In genomic region chr9:61780186-61780939, GRCm38 (mm10) we compare ENCODE assay signal across 14 mouse cellular contexts.
A peak's percentile ranks its signal among the peaks of the same experiment; 100 is the strongest.
DNase-seq lines count a peak whose midpoint lies in the region; ATAC-seq and TF ChIP-seq lines count a peak whose summit lies in the region.
"Had no signal": no experiment of that assay in that cellular context is flagged by ENCODE, and none has a peak within 500 bp of the region (broad histone marks: within the 10 kb centered on the region; RNA-seq: fewer than 3 reads in every experiment).

No protein-coding gene starts in this region.

- WGBS in midbrain, postnatal 0 days = 91% methylated on average over 9 of the region's 9 CpGs
- WGBS in midbrain, embryonic 10.5 days = 90% methylated on average over 9 of the region's 9 CpGs

- H3K27me3 ChIP-seq in midbrain, postnatal 0 days (ENCODE audit: insufficient read depth, low read length) = no peaks in the 10 kb centered on the region
- H3K27me3 ChIP-seq in midbrain, embryonic 10.5 days (ENCODE audit: low read depth, poor library complexity, severe bottlenecking) = no peaks in the 10 kb centered on the region; the same call in 1 of the 2 replicates
- H3K27me3 ChIP-seq: midbrain, embryonic 13.5 days; neural tube, embryonic 12.5 days had no signal

- intact Hi-C loops in left cerebral cortex, postnatal 4 days (cut with DNase I) = no loop called here

- no peak overlapping the region for H3K4me3 ChIP-seq in midbrain, postnatal 0 days (ENCODE audit: low read depth, low read length)
- no peak overlapping the region for H3K4me3 ChIP-seq in midbrain, embryonic 10.5 days
- H3K4me3 ChIP-seq: heart, embryonic 13.5 days; midbrain, embryonic 13.5 days; neural tube, embryonic 12.5 days had no signal

- peak; percentile 33 for DNase-seq in midbrain, postnatal 0 days (ENCODE audit: low spot score)
- DNase-seq in midbrain, embryonic 10.5 days (ENCODE audit: low spot score) = no peak
- DNase-seq in cerebellum, adult 11-12 months = peak; percentile 86
- peak; percentile 89 to 93 for DNase-seq in cerebellum, postnatal 14 days
- peak; percentile 72 for DNase-seq in left cerebral cortex, postnatal 4 days
- no peak for DNase-seq in thymus, postnatal 25 days
- DNase-seq in heart, postnatal 4 days = no peak
- DNase-seq in spleen, adult 12 weeks (ENCODE audit: low spot score) = no peak
- DNase-seq: thymus, postnatal 14 days had no signal

- no peaks in the 10 kb centered on the region for H3K4me1 ChIP-seq in midbrain, postnatal 0 days (ENCODE audit: insufficient read depth, low read length)
- H3K4me1 ChIP-seq in midbrain, embryonic 10.5 days = no peaks in the 10 kb centered on the region
- H3K4me1 ChIP-seq: heart, embryonic 13.5 days; midbrain, embryonic 13.5 days; neural tube, embryonic 12.5 days had no signal

- ATAC-seq in midbrain, postnatal 0 days (ENCODE audit: low FRiP score) = no peak
- ATAC-seq: intestine, postnatal 0 days; midbrain, embryonic 13.5 days had no signal

- no peak overlapping the region for H3K27ac ChIP-seq in midbrain, postnatal 0 days (ENCODE audit: low read depth, low read length)
- H3K27ac ChIP-seq in midbrain, embryonic 10.5 days (replicated peaks) = no peak overlapping the region
- H3K27ac ChIP-seq: heart, embryonic 13.5 days; liver, embryonic 14.5 days; midbrain, embryonic 13.5 days; neural tube, embryonic 12.5 days had no signal

- no peak overlapping the region for H3K9ac ChIP-seq in midbrain, postnatal 0 days (replicated peaks; ENCODE audit: low read length, poor library complexity, severe bottlenecking)
- H3K9ac ChIP-seq: heart, embryonic 13.5 days; liver, embryonic 14.5 days; midbrain, embryonic 13.5 days; neural tube, embryonic 12.5 days had no signal

- no peak for TF ChIP-seq CTCF in midbrain, postnatal 0 days (IDR thresholded peaks at IDR 0.05)

- no peaks in the 10 kb centered on the region for H3K36me3 ChIP-seq in midbrain, postnatal 0 days (ENCODE audit: insufficient read depth, low read length)
- no peaks in the 10 kb centered on the region for H3K36me3 ChIP-seq in midbrain, embryonic 10.5 days
- H3K36me3 ChIP-seq: heart, embryonic 13.5 days; midbrain, embryonic 13.5 days; neural tube, embryonic 12.5 days had no signal

- no peaks in the 10 kb centered on the region for H3K9me3 ChIP-seq in midbrain, postnatal 0 days (ENCODE audit: low read length)
- no peaks in the 10 kb centered on the region for H3K9me3 ChIP-seq in midbrain, embryonic 10.5 days (replicated peaks)
- H3K9me3 ChIP-seq: heart, embryonic 13.5 days; midbrain, embryonic 13.5 days; neural tube, embryonic 12.5 days had no signal

- H3K4me2 ChIP-seq in midbrain, postnatal 0 days (ENCODE audit: low read depth, low read length, poor library complexity, severe bottlenecking) = no peak overlapping the region
- H3K4me2 ChIP-seq: heart, embryonic 13.5 days; midbrain, embryonic 13.5 days; neural tube, embryonic 12.5 days had no signal

Comparison
In these comparisons a context has a peak if more than half of its experiments do, and no peak if none do; other contexts are left out.
1. DNase-seq: peak in midbrain, postnatal 0 days (single experiment), cerebellum, adult 11-12 months (single experiment), cerebellum, postnatal 14 days (2 of 2) and left cerebral cortex, postnatal 4 days (single experiment); none in midbrain, embryonic 10.5 days (single experiment), thymus, postnatal 25 days (single experiment), heart, postnatal 4 days (single experiment) and spleen, adult 12 weeks (single experiment).